16 mouse cellular contexts compared by ENCODE assay signal in genomic region chr3:145773384-145773783, GRCm38 (mm10). TPM values are rescaled to one million over a fixed set of nuclear protein-coding genes. Genes with fewer than 3 reads are reported as not detected.
"Had no signal": no experiment of that assay in that cellular context is flagged by ENCODE, and none has a peak within 500 bp of the region (broad histone marks: within the 10 kb centered on the region; RNA-seq: fewer than 3 reads in every experiment).

No protein-coding gene starts in this region.

- H3K9me3 ChIP-seq: intestine, embryonic 15.5 days; limb, embryonic 10.5 days; liver, embryonic 15.5 days; midbrain, embryonic 10.5 days; neural tube, embryonic 12.5 days had no signal

- DNase-seq: lung, adult 2 months; lung, postnatal 36 days; midbrain, embryonic 14.5 days; retina, postnatal 1 day; right cerebral cortex, postnatal 4 days; thymus, postnatal 4 days had no signal

- H3K27ac ChIP-seq: intestine, embryonic 15.5 days; left cerebral cortex, adult 2 months; limb, embryonic 10.5 days; liver, embryonic 15.5 days; midbrain, embryonic 10.5 days; neural tube, embryonic 12.5 days had no signal

- H3K4me1 ChIP-seq: neural tube, embryonic 12.5 days had no signal

- H3K9ac ChIP-seq: intestine, embryonic 15.5 days; liver, embryonic 15.5 days; neural tube, embryonic 12.5 days had no signal

- H3K27me3 ChIP-seq: intestine, embryonic 15.5 days; liver, embryonic 15.5 days; neural tube, embryonic 12.5 days had no signal

- H3K4me3 ChIP-seq: intestine, embryonic 15.5 days; left cerebral cortex, adult 2 months; limb, embryonic 10.5 days; liver, embryonic 15.5 days; midbrain, embryonic 10.5 days; myocyte; neural tube, embryonic 12.5 days had no signal

- H3K36me3 ChIP-seq: intestine, embryonic 15.5 days; limb, embryonic 10.5 days; liver, embryonic 15.5 days; midbrain, embryonic 10.5 days; neural tube, embryonic 12.5 days had no signal

- H3K4me2 ChIP-seq: intestine, embryonic 15.5 days; liver, embryonic 11.5 days; liver, embryonic 15.5 days; neural tube, embryonic 12.5 days had no signal

- ATAC-seq: intestine, embryonic 15.5 days; lung, postnatal 0 days had no signal

RNA-seq across cellular contexts. Expression of gene Ddah1, which starts 14.9 kb away (rescaled TPM):
- total RNA-seq: megakaryocyte, adult 5-6 weeks had no signal
